Mouse (Mus musculus) hindbrain, embryonic 11.5 days (tissue): ENCODE data around the gene Oaz1. TPM values are rescaled to one million over a fixed set of nuclear protein-coding genes. Genes with fewer than 3 reads are reported as not detected.

ENCODE experiments used
- ATAC-seq: fragments of 200-750 bp; cut with Nextera tagmentation; 2 replicates; pipeline ENCODE4 v1.8.0; 2017; ENCODE audit warnings: mild to moderate bottlenecking, moderate TSS enrichment, moderate library complexity; ENCODE audit not compliant: low FRiP score
- DNase-seq: peaks from one replicate; pipeline ENCODE4 v3.0.0-alpha.2; 2015; ENCODE audit warnings: low spot score
- H3K27ac ChIP-seq: fragments of 300-500 bp; sonication (generic); 2 replicates; pipeline ENCODE4 v1.5.1; 2014; ENCODE audit warnings: mild to moderate bottlenecking, low read depth, low read length
- H3K27me3 ChIP-seq: fragments of 300-500 bp; sonication (generic); 2 replicates; pipeline ENCODE4 v1.6.1; 2014; ENCODE audit warnings: mild to moderate bottlenecking, low read length, moderate library complexity, mixed read lengths; ENCODE audit not compliant: control insufficient read depth, insufficient read depth
- H3K36me3 ChIP-seq: fragments of 300-500 bp; sonication (generic); 2 replicates; pipeline ENCODE4 v1.6.1; 2014; ENCODE audit warnings: mild to moderate bottlenecking, low read length, moderate library complexity, mixed read lengths; ENCODE audit not compliant: control insufficient read depth, insufficient read depth
- H3K4me1 ChIP-seq: fragments of 300-500 bp; sonication (generic); replicated peaks from 2 replicates; pipeline ENCODE4 v1.6.1; 2014; ENCODE audit warnings: low read length, mixed read lengths; ENCODE audit not compliant: control insufficient read depth, insufficient read depth
- H3K4me2 ChIP-seq: fragments of 300-500 bp; sonication (generic); replicated peaks from 2 replicates; pipeline ENCODE4 v1.6.1; 2014; ENCODE audit warnings: mild to moderate bottlenecking, low read depth, low read length
- H3K4me3 ChIP-seq: fragments of 300-500 bp; sonication (generic); 2 replicates; pipeline ENCODE4 v1.5.1; 2014; ENCODE audit warnings: low read depth, low read length
- H3K9ac ChIP-seq: fragments of 300-500 bp; sonication (generic); 2 replicates; pipeline ENCODE4 v1.6.1; 2014; ENCODE audit warnings: low read depth, low read length
- H3K9me3 ChIP-seq: fragments of 300-500 bp; sonication (generic); 2 replicates; pipeline ENCODE4 v1.6.1; 2016; ENCODE audit warnings: low read length; ENCODE audit not compliant: control insufficient read depth
- WGBS: fragments of 180-500 bp; shearing (Covaris S2); extraction: QIAGEN DNeasy Blood & Tissue Kit; methylation state at CpG from one replicate; pipeline ENCODE4 v1.1.7; 2014; 5-methylcytosine and 5-hydroxymethylcytosine counted together
- polyA plus RNA-seq: library from polyadenylated mRNA; unstranded; fragments of >200 nt; fragmentation: Nextera tagmentation; extraction: Ambion mirVana; gene quantifications from 2 replicates; pipeline ENCODE4 v1.2.1, GENCODE M21; 2014

The Oaz1 gene
- polyA plus RNA-seq, 1 experiment from 2014 or later, result 1,755 TPM

GRCm38 (mm10) chr10:80836949-80837379, 10.5 kb downstream of the Oaz1 start:
- Histone ChIP-seq H3K4me1 (peaks cover 3% of the 10 kb centered on the region), H3K27ac (no peak overlapping the region), H3K9ac (no peak overlapping the region), H3K27me3 (peaks cover 34% of the 10 kb centered on the region), H3K4me2 (no peak overlapping the region), H3K4me3 (no peak overlapping the region), H3K36me3 (no peaks in the 10 kb centered on the region), H3K9me3 (no peaks in the 10 kb centered on the region)
- DNase-seq (no peak), ATAC-seq (no peak)
- 53% methylated on average over 7 of the region's 7 CpGs for WGBS

GRCm38 (mm10) chr10:80837827-80838226, 11.4 kb downstream of the Oaz1 start:
- H3K9me3 ChIP-seq, result no peaks in the 10 kb centered on the region
- 0 out of 2 replicates have a peak overlapping the region, but pooled peaks have one; percentile 7 for H3K9ac ChIP-seq
- H3K27ac ChIP-seq, result no peak overlapping the region
- H3K4me1 ChIP-seq, result peaks cover 1% of the 10 kb centered on the region
- DNase-seq (no peak), ATAC-seq (no peak)
- no peak overlapping the region for H3K4me2 ChIP-seq
- H3K27me3 ChIP-seq, result peaks cover 43% of the 10 kb centered on the region
- H3K36me3 ChIP-seq, result no peaks in the 10 kb centered on the region
- H3K4me3 ChIP-seq, result no peak overlapping the region
- WGBS, result 19% methylated on average over 2 of the region's 2 CpGs

GRCm38 (mm10) chr10:80838346-80838912, 12.0 kb downstream of the Oaz1 start:
- no peaks in the 10 kb centered on the region for H3K36me3 ChIP-seq
- H3K4me1 ChIP-seq, result no peaks in the 10 kb centered on the region; the same call in 1 of the 2 replicates
- H3K9ac ChIP-seq, result no peak overlapping the region
- WGBS, result 54% methylated on average over 2 of the region's 2 CpGs
- no peak for ATAC-seq
- H3K4me3 ChIP-seq, result no peak overlapping the region
- peaks cover 49% of the 10 kb centered on the region for H3K27me3 ChIP-seq
- no peak overlapping the region for H3K27ac ChIP-seq
- no peak for DNase-seq
- H3K4me2 ChIP-seq, result no peak overlapping the region
- H3K9me3 ChIP-seq, result no peaks in the 10 kb centered on the region

GRCm38 (mm10) chr10:80839848-80840247, 13.4 kb downstream of the Oaz1 start:
- H3K27me3 ChIP-seq, result peaks cover 52% of the 10 kb centered on the region
- no peaks in the 10 kb centered on the region for H3K36me3 ChIP-seq
- H3K9me3 ChIP-seq, result no peaks in the 10 kb centered on the region
- no peak overlapping the region for H3K27ac ChIP-seq
- DNase-seq (no peak), ATAC-seq (no peak)
- H3K4me1 ChIP-seq, result no peaks in the 10 kb centered on the region; the same call in none of the 2 replicates
- WGBS, result 61% methylated on average over 6 of the region's 6 CpGs
- H3K9ac ChIP-seq, result no peak overlapping the region
- H3K4me2 ChIP-seq, result no peak overlapping the region
- H3K4me3 ChIP-seq, result no peak overlapping the region

- H3K36me3 ChIP-seq, result no peaks in the 10 kb centered on the region
- H3K4me3 ChIP-seq, result no peak overlapping the region
- 93% methylated on average over 2 of the region's 2 CpGs for WGBS
- H3K4me1 ChIP-seq, result no peaks in the 10 kb centered on the region; the same call in 1 of the 2 replicates
- DNase-seq, result no peak
- H3K9me3 ChIP-seq, result no peaks in the 10 kb centered on the region
- H3K27ac ChIP-seq, result no peak overlapping the region
- no peak for ATAC-seq
- peaks cover 40% of the 10 kb centered on the region for H3K27me3 ChIP-seq
- H3K4me2 ChIP-seq, result no peak overlapping the region
- H3K9ac ChIP-seq, result no peak overlapping the region
These were observed 15.2 kb downstream of the Oaz1 start for GRCm38 (mm10) chr10:80841685-80842084.

GRCm38 (mm10) chr10:80842334-80842733, 15.9 kb downstream of the Oaz1 start:
- Histone ChIP-seq H3K4me3 (no peak overlapping the region), H3K27me3 (peaks cover 38% of the 10 kb centered on the region), H3K9ac (no peak overlapping the region), H3K4me1 (no peaks in the 10 kb centered on the region; the same call in 1 of the 2 replicates), H3K4me2 (no peak overlapping the region), H3K9me3 (no peaks in the 10 kb centered on the region), H3K36me3 (no peaks in the 10 kb centered on the region), H3K27ac (no peak overlapping the region)
- 84% methylated on average over 15 of the region's 15 CpGs for WGBS
- DNase-seq (no peak), ATAC-seq (no peak)

- Histone ChIP-seq H3K9me3 (no peaks in the 10 kb centered on the region), H3K36me3 (no peaks in the 10 kb centered on the region), H3K9ac (peak overlapping the region; percentile 47), H3K27ac (no peak overlapping the region), H3K27me3 (peaks cover 38% of the 10 kb centered on the region), H3K4me2 (peak overlapping the region; percentile 72), H3K4me3 (peak overlapping the region; percentile 31), H3K4me1 (no peaks in the 10 kb centered on the region; the same call in 1 of the 2 replicates)
- WGBS, result 13% methylated on average over 27 of the region's 32 CpGs
- no peak for DNase-seq
- no peak for ATAC-seq
These were observed 16.9 kb downstream of the Oaz1 start for GRCm38 (mm10) chr10:80843087-80843930.

- Histone ChIP-seq H3K27me3 (peaks cover 38% of the 10 kb centered on the region), H3K4me2 (peak within 1 kb of the TSS; percentile 72), H3K9ac (peak within 1 kb of the TSS; percentile 47), H3K4me1 (no peaks in the 10 kb centered on the region; the same call in 1 of the 2 replicates), H3K4me3 (peak within 1 kb of the TSS; percentile 31), H3K27ac (no peak within 1 kb of the TSS), H3K9me3 (no peaks in the 10 kb centered on the region), H3K36me3 (no peaks in the 10 kb centered on the region)
- WGBS, result 4% methylated on average over 49 of the region's 51 CpGs
- ATAC-seq (no peak; the same call in 1 of the 2 replicates), DNase-seq (peak; percentile 53)
These were observed 17.6 kb downstream of the Oaz1 start, which contains the start of gene Lingo3 for GRCm38 (mm10) chr10:80843931-80844547. Gene Lingo3, minus strand, starts transcription at chr10:80844039.
